Mouse (Mus musculus) midbrain, embryonic 16.5 days (tissue): Measurements from ENCODE around the gene Ppm1h. TPM values are rescaled to one million over a fixed set of nuclear protein-coding genes. Genes with fewer than 3 reads are reported as not detected.

Experiments used
- ATAC-seq: fragments of 200-750 bp; cut with Nextera tagmentation; 2 replicates; pipeline ENCODE4 v1.8.0; 2017; ENCODE audit warnings: moderate TSS enrichment
- H3K27ac ChIP-seq: fragments of 300-500 bp; sonication (generic); 2 replicates; pipeline ENCODE4 v1.5.1; 2014; ENCODE audit warnings: mild to moderate bottlenecking, low read length, mixed read lengths
- H3K27me3 ChIP-seq: fragments of 300-500 bp; sonication (generic); 2 replicates; pipeline ENCODE4 v1.6.1; 2014; ENCODE audit warnings: low read depth, low read length, mixed read lengths; ENCODE audit not compliant: control insufficient read depth, insufficient read depth
- H3K36me3 ChIP-seq: fragments of 300-500 bp; sonication (generic); 2 replicates; pipeline ENCODE4 v1.6.1; 2014; ENCODE audit warnings: mild to moderate bottlenecking, low read length, moderate library complexity, mixed read lengths; ENCODE audit not compliant: control insufficient read depth, insufficient read depth
- H3K4me1 ChIP-seq: fragments of 300-500 bp; sonication (generic); 2 replicates; pipeline ENCODE4 v1.6.1; 2014; ENCODE audit warnings: mild to moderate bottlenecking, low read length, mixed read lengths; ENCODE audit not compliant: control insufficient read depth, insufficient read depth
- H3K4me2 ChIP-seq: fragments of 300-500 bp; sonication (generic); 2 replicates; pipeline ENCODE4 v1.6.1; 2014; ENCODE audit warnings: mild to moderate bottlenecking, low read length, mixed read lengths
- H3K4me3 ChIP-seq: fragments of 300-500 bp; sonication (generic); 2 replicates; pipeline ENCODE4 v1.5.1; 2014; ENCODE audit warnings: low read depth, mild to moderate bottlenecking, low read length, moderate library complexity, mixed read lengths
- H3K9ac ChIP-seq: fragments of 300-500 bp; sonication (generic); 2 replicates; pipeline ENCODE4 v1.6.1; 2014; ENCODE audit warnings: low read depth, low read length, mixed read lengths
- H3K9me3 ChIP-seq: fragments of 300-500 bp; sonication (generic); replicated peaks from 2 replicates; pipeline ENCODE4 v1.6.1; 2014; ENCODE audit warnings: mild to moderate bottlenecking, low read length, mixed read lengths; ENCODE audit not compliant: control insufficient read depth, poor library complexity, severe bottlenecking
- WGBS: fragments of 180-500 bp; shearing (Covaris S2); extraction: QIAGEN DNeasy Blood & Tissue Kit; methylation state at CpG from one replicate; pipeline ENCODE4 v1.1.7; 2014; 5-methylcytosine and 5-hydroxymethylcytosine counted together
- polyA plus RNA-seq: library from polyadenylated mRNA; unstranded; fragments of >200 nt; fragmentation: Nextera tagmentation; extraction: Ambion mirVana; gene quantifications from 2 replicates; pipeline ENCODE4 v1.2.1, GENCODE M21; 2015

Ppm1h gene
- polyA plus RNA-seq, 1 experiment from 2014 or later: 25.2 TPM

DNA sequence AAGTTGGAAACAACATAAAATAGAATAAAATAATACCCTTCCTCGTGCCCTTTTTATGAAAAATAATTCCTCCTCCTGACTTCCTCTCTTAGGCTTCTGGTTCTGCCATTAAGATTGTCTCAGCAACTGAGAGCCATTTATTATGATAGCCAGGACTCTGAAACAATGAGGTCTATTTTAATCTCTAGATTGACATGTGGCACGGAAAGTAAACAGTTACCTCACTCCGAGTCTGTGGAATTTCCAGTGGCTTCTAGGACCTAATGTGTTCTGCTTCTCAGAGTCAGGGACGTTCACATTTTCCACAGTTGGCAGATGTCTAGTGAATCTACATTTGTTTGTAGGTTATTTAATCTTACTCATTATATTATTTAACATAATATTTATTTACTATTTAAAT is 87.0 kb downstream of the Ppm1h start:
- Histone ChIP-seq H3K4me3 (no peak overlapping the region), H3K9me3 (no peaks in the 10 kb centered on the region), H3K9ac (no peak overlapping the region), H3K4me2 (no peak overlapping the region), H3K27ac (no peak overlapping the region), H3K27me3 (no peaks in the 10 kb centered on the region), H3K4me1 (0 out of 2 replicates have a peak, but pooled peaks cover 2% of the 10 kb centered on the region), H3K36me3 (no peaks in the 10 kb centered on the region)
- no peak for ATAC-seq
- WGBS: 60% methylated on average over 4 of the region's 4 CpGs

GRCm38 (mm10) chr10:122765992-122766391 is 87.4 kb downstream of the Ppm1h start:
- no peak for ATAC-seq
- H3K4me3 ChIP-seq: no peak overlapping the region
- H3K9me3 ChIP-seq: no peaks in the 10 kb centered on the region
- H3K27me3 ChIP-seq: no peaks in the 10 kb centered on the region
- 0 out of 2 replicates have a peak, but pooled peaks cover 3% of the 10 kb centered on the region for H3K4me1 ChIP-seq
- no peaks in the 10 kb centered on the region for H3K36me3 ChIP-seq
- no peak overlapping the region for H3K9ac ChIP-seq
- no peak overlapping the region for H3K4me2 ChIP-seq
- no peak overlapping the region for H3K27ac ChIP-seq
- 55% methylated on average over 8 of the region's 8 CpGs for WGBS

DNA sequence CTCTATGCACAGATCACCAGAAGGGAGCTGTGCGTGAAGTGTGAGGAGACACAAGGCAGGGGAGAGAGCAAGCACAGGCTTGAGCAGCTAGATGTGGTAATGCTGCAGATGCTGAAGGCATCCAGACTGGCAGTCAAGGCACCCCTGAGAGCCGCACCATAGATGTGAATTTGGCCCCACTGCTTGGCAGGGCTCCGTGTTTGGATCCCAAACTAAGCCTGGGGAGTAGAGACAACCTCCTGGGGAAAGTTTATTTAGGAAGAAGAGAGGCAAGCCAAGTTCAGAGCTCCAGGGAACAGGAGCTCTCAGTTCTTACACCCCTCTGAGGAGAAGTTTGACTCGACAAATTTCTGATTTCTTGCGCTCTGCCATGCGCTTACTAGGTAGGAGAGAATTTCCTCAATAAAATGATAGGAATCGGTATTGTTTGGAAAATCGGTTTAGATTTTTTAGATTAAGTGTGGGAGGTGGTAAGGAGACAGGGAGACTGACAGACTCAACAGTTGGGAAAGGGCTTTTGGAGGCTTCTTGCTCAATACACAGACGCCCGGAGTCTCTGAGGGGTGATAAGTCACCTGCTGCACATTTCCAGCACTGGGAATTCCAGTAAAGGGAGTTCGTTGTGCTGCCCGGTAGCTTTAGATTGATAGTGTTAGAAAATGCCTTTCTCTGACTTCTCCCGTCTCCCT is 89.8 kb downstream of the Ppm1h start:
- 81% methylated on average over 13 of the region's 13 CpGs for WGBS
- Histone ChIP-seq H3K36me3 (no peaks in the 10 kb centered on the region), H3K27me3 (no peaks in the 10 kb centered on the region), H3K4me3 (no peak overlapping the region), H3K9ac (no peak overlapping the region), H3K27ac (no peak overlapping the region), H3K4me2 (no peak overlapping the region), H3K9me3 (no peaks in the 10 kb centered on the region), H3K4me1 (0 out of 2 replicates have a peak, but pooled peaks cover 5% of the 10 kb centered on the region)
- ATAC-seq: no peak

DNA sequence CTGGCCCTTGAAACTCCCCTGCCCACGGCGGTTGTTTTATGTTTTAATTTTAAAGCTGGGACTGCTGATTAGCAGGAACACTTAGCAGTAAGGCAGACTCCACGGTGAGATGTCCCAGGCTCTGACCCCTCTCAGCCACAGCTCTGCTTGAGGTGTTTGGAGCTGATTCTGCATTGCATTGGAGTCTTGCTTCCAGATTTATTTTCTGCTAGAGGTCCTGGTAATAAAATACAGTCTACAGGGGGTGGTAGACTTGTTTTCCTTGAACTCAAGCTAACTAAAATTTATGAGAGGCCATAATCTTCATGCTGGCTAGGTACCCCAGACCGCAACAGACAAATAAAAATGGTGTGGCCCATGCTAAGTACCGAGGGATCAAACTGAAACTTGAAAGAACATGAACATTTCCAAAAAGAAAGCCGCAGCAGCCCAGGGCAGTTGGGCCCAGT is 90.4 kb downstream of the Ppm1h start:
- 82% methylated on average over 6 of the region's 6 CpGs for WGBS
- Histone ChIP-seq H3K27me3 (no peaks in the 10 kb centered on the region), H3K4me2 (no peak overlapping the region), H3K27ac (no peak overlapping the region), H3K9me3 (no peaks in the 10 kb centered on the region), H3K36me3 (no peaks in the 10 kb centered on the region), H3K4me1 (0 out of 2 replicates have a peak, but pooled peaks cover 5% of the 10 kb centered on the region), H3K4me3 (no peak overlapping the region), H3K9ac (no peak overlapping the region)
- no peak for ATAC-seq

- H3K4me2 ChIP-seq: no peak overlapping the region
- H3K9me3 ChIP-seq: no peaks in the 10 kb centered on the region
- H3K4me1 ChIP-seq: 0 out of 2 replicates have a peak, but pooled peaks cover 5% of the 10 kb centered on the region
- 73% methylated on average over 7 of the region's 7 CpGs for WGBS
- H3K27ac ChIP-seq: no peak overlapping the region
- no peak for ATAC-seq
- H3K9ac ChIP-seq: no peak overlapping the region
- H3K36me3 ChIP-seq: no peaks in the 10 kb centered on the region
- H3K4me3 ChIP-seq: no peak overlapping the region
- no peaks in the 10 kb centered on the region for H3K27me3 ChIP-seq
Measured at GRCm38 (mm10) chr10:122770337-122770736, 91.8 kb downstream of the Ppm1h start.

DNA sequence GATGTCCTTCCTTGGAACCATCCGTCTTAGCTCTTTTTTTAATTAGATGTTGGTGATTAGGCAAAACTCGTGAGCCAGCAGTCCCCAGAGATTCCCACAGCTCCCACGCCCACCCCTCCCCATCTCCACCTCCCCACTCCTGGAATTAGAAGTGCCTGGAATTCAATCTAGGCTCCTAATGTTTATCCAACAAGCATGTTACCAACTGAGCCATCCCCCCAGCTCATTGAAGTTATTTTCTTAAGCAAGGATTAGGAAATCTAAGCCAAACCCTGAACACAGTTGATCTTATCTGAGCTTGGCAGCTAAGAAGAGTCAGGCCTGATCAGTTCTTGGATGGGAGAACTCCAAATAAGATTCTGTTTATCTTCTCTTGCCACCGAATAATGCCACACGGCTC is 92.4 kb downstream of the Ppm1h start:
- H3K27ac ChIP-seq: no peak overlapping the region
- no peak for ATAC-seq
- H3K4me1 ChIP-seq: 0 out of 2 replicates have a peak, but pooled peaks cover 5% of the 10 kb centered on the region
- H3K36me3 ChIP-seq: no peaks in the 10 kb centered on the region
- WGBS: 54% methylated on average over 5 of the region's 5 CpGs
- H3K9me3 ChIP-seq: no peaks in the 10 kb centered on the region
- H3K27me3 ChIP-seq: no peaks in the 10 kb centered on the region
- H3K4me2 ChIP-seq: no peak overlapping the region
- H3K9ac ChIP-seq: no peak overlapping the region
- no peak overlapping the region for H3K4me3 ChIP-seq

DNA sequence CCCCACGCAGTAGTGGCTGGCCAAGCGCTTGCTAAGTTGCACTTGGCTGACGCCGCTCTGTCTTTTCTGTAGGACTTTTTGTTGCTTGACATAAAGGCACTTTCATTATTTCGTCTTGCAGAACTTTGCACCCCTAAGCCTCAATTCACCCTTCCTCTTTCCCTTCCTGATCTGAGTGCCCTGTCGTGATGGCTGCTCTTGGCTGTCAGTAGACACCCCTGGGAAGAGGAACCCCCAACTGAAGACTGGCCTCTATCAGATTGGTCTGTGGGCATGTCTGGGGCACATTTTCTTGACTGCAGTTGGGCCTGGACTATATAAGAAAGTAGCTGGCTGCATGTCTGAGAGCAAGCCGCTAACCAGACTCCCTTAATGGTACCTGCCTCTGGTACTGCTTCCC is 95.6 kb downstream of the Ppm1h start:
- no peak for ATAC-seq
- H3K4me1 ChIP-seq: 0 out of 2 replicates have a peak, but pooled peaks cover 3% of the 10 kb centered on the region
- no peak overlapping the region for H3K9ac ChIP-seq
- no peak overlapping the region for H3K27ac ChIP-seq
- no peak overlapping the region for H3K4me2 ChIP-seq
- H3K4me3 ChIP-seq: no peak overlapping the region
- no peaks in the 10 kb centered on the region for H3K27me3 ChIP-seq
- H3K9me3 ChIP-seq: no peaks in the 10 kb centered on the region
- 88% methylated on average over 7 of the region's 7 CpGs for WGBS
- no peaks in the 10 kb centered on the region for H3K36me3 ChIP-seq

DNA sequence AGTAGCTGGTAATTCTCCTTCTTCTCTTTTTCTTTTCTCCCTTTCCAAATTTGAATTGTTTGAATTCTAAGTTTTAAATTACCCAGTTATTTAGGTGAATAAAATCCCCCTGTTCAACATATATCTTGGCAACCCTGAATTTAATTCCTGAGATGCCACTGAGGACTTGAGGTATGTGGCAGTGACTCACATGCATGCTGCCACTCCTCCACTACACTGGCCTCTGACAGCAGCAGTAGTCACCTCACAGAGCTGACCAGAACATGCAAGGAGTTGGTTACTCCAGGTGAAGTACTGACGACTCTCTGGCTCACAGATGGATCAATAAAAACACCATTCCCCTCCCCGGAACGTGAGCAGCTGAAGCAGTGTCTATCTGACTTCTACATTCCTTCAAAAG is 98.9 kb downstream of the Ppm1h start:
- Histone ChIP-seq H3K9me3 (no peaks in the 10 kb centered on the region), H3K9ac (no peak overlapping the region), H3K36me3 (no peaks in the 10 kb centered on the region), H3K27me3 (no peaks in the 10 kb centered on the region), H3K4me3 (no peak overlapping the region), H3K27ac (no peak overlapping the region), H3K4me1 (no peaks in the 10 kb centered on the region), H3K4me2 (no peak overlapping the region)
- no peak for ATAC-seq
- 79% methylated on average over 3 of the region's 3 CpGs for WGBS

GRCm38 (mm10) chr10:122777939-122778655 is 99.5 kb downstream of the Ppm1h start:
- no peak overlapping the region for H3K4me2 ChIP-seq
- H3K9ac ChIP-seq: no peak overlapping the region
- no peaks in the 10 kb centered on the region for H3K9me3 ChIP-seq
- no peaks in the 10 kb centered on the region for H3K36me3 ChIP-seq
- no peak for ATAC-seq
- H3K4me1 ChIP-seq: no peaks in the 10 kb centered on the region
- H3K27ac ChIP-seq: no peak overlapping the region
- H3K27me3 ChIP-seq: no peaks in the 10 kb centered on the region
- no peak overlapping the region for H3K4me3 ChIP-seq
- 89% methylated on average over 3 of the region's 3 CpGs for WGBS
